Mouse (Mus musculus) heart, embryonic 12.5 days (tissue): ENCODE results near the gene Grip1. TPM values are rescaled to one million over a fixed set of nuclear protein-coding genes. Genes with fewer than 3 reads are reported as not detected.
A peak's percentile ranks its signal among the peaks of the same experiment; 100 is the strongest.

Source experiments
- ATAC-seq: fragments of 200-750 bp; cut with Nextera tagmentation; 2 replicates; pipeline ENCODE4 v1.8.0; 2017; ENCODE audit warnings: moderate TSS enrichment, moderate library complexity; ENCODE audit not compliant: insufficient number of reproducible peaks, low FRiP score
- H3K27ac ChIP-seq: fragments of 300-500 bp; sonication (generic); 2 replicates; pipeline ENCODE4 v1.5.1; 2016; ENCODE audit warnings: mild to moderate bottlenecking, moderate library complexity; ENCODE audit not compliant: poor library complexity, severe bottlenecking
- H3K27me3 ChIP-seq: fragments of 300-500 bp; sonication (generic); replicated peaks from 2 replicates; pipeline ENCODE4 v1.6.1; 2016; ENCODE audit warnings: mild to moderate bottlenecking, moderate library complexity
- H3K36me3 ChIP-seq: fragments of 300-500 bp; sonication (generic); 2 replicates; pipeline ENCODE4 v1.6.1; 2016; ENCODE audit warnings: mild to moderate bottlenecking, moderate library complexity
- H3K4me1 ChIP-seq: fragments of 300-500 bp; sonication (generic); replicated peaks from 2 replicates; pipeline ENCODE4 v1.6.1; 2016; ENCODE audit warnings: mild to moderate bottlenecking
- H3K4me2 ChIP-seq: fragments of 300-500 bp; sonication (generic); 2 replicates; pipeline ENCODE4 v1.6.1; 2016; ENCODE audit warnings: mild to moderate bottlenecking, moderate library complexity
- H3K4me3 ChIP-seq: fragments of 300-500 bp; sonication (generic); 2 replicates; pipeline ENCODE4 v1.5.1; 2016; ENCODE audit warnings: mild to moderate bottlenecking
- H3K9ac ChIP-seq: fragments of 300-500 bp; sonication (generic); 2 replicates; pipeline ENCODE4 v1.6.1; 2016; ENCODE audit warnings: mild to moderate bottlenecking, moderate library complexity
- H3K9me3 ChIP-seq: fragments of 300-500 bp; sonication (generic); replicated peaks from 2 replicates; pipeline ENCODE4 v1.6.1; 2016; ENCODE audit warnings: mild to moderate bottlenecking, moderate library complexity
- WGBS: fragments of 180-500 bp; shearing (Covaris S2); methylation state at CpG from one replicate; pipeline ENCODE4 v1.1.7; 2016; 5-methylcytosine and 5-hydroxymethylcytosine counted together
- polyA plus RNA-seq: library from polyadenylated mRNA; unstranded; fragments of >200 nt; fragmentation: Nextera tagmentation; extraction: Ambion mirVana; gene quantifications from 2 replicates; pipeline ENCODE4 v1.2.1, GENCODE M21; 2016

Gene Grip1
- polyA plus RNA-seq, 1 experiment from 2014 or later = 3.1 TPM

GRCm38 (mm10) chr10:120060579-120061237, 607.1 kb downstream of the Grip1 start:
- no peak overlapping the region for H3K4me3 ChIP-seq
- no peaks in the 10 kb centered on the region for H3K27me3 ChIP-seq
- no peak for ATAC-seq
- H3K9ac ChIP-seq = no peak overlapping the region
- no peak overlapping the region for H3K27ac ChIP-seq
- peaks cover 33% of the 10 kb centered on the region for H3K4me1 ChIP-seq
- peaks cover 9% of the 10 kb centered on the region; the same call in 1 of the 2 replicates for H3K36me3 ChIP-seq
- H3K9me3 ChIP-seq = peaks cover 9% of the 10 kb centered on the region
- WGBS = 31% methylated on average over 10 of the region's 10 CpGs
- H3K4me2 ChIP-seq = peak overlapping the region; percentile 47

GRCm38 (mm10) chr10:120061238-120062130, 607.9 kb downstream of the Grip1 start:
- peak overlapping the region; percentile 47 for H3K4me2 ChIP-seq
- peaks cover 9% of the 10 kb centered on the region for H3K9me3 ChIP-seq
- no peak overlapping the region; the same call in 1 of the 2 replicates for H3K27ac ChIP-seq
- no peak overlapping the region for H3K9ac ChIP-seq
- peak overlapping the region; percentile 3; the same call in 1 of the 2 replicates for H3K4me3 ChIP-seq
- H3K27me3 ChIP-seq = no peaks in the 10 kb centered on the region
- H3K36me3 ChIP-seq = peaks cover 9% of the 10 kb centered on the region; the same call in 1 of the 2 replicates
- H3K4me1 ChIP-seq = peaks cover 33% of the 10 kb centered on the region
- ATAC-seq = 0 out of 2 replicates have a peak, but pooled peaks have one; percentile 42
- WGBS = 63% methylated on average over 24 of the region's 24 CpGs

GRCm38 (mm10) chr10:120064424-120064823, 610.8 kb downstream of the Grip1 start:
- no peak overlapping the region for H3K4me3 ChIP-seq
- peaks cover 33% of the 10 kb centered on the region for H3K4me1 ChIP-seq
- H3K4me2 ChIP-seq = no peak overlapping the region
- H3K36me3 ChIP-seq = no peaks in the 10 kb centered on the region
- no peaks in the 10 kb centered on the region for H3K9me3 ChIP-seq
- ATAC-seq = no peak
- no peak overlapping the region for H3K9ac ChIP-seq
- WGBS = 25% methylated on average over 5 of the region's 5 CpGs
- H3K27ac ChIP-seq = no peak overlapping the region
- H3K27me3 ChIP-seq = no peaks in the 10 kb centered on the region

- Histone ChIP-seq H3K27me3 (no peaks in the 10 kb centered on the region), H3K9ac (no peak overlapping the region), H3K9me3 (no peaks in the 10 kb centered on the region), H3K4me3 (no peak overlapping the region), H3K27ac (no peak overlapping the region), H3K4me1 (peaks cover 17% of the 10 kb centered on the region), H3K36me3 (no peaks in the 10 kb centered on the region), H3K4me2 (no peak overlapping the region)
- 90% methylated on average over 10 of the region's 10 CpGs for WGBS
- ATAC-seq = no peak
These were observed 612.7 kb downstream of the Grip1 start for GRCm38 (mm10) chr10:120066319-120066718.

GRCm38 (mm10) chr10:120077850-120078249, 624.2 kb downstream of the Grip1 start:
- Histone ChIP-seq H3K36me3 (0 out of 2 replicates have a peak, but pooled peaks cover 8% of the 10 kb centered on the region), H3K9ac (no peak overlapping the region), H3K27ac (no peak overlapping the region), H3K27me3 (no peaks in the 10 kb centered on the region), H3K4me1 (no peaks in the 10 kb centered on the region), H3K9me3 (no peaks in the 10 kb centered on the region), H3K4me3 (no peak overlapping the region), H3K4me2 (no peak overlapping the region)
- 60% methylated on average over 3 of the region's 3 CpGs for WGBS
- no peak for ATAC-seq

GRCm38 (mm10) chr10:120092548-120092947, 638.9 kb downstream of the Grip1 start:
- Histone ChIP-seq H3K9ac (no peak overlapping the region), H3K4me2 (no peak overlapping the region), H3K9me3 (no peaks in the 10 kb centered on the region), H3K4me3 (no peak overlapping the region), H3K27ac (no peak overlapping the region), H3K4me1 (no peaks in the 10 kb centered on the region), H3K27me3 (no peaks in the 10 kb centered on the region), H3K36me3 (peaks cover 84% of the 10 kb centered on the region)
- WGBS = 85% methylated on average over 12 of the region's 12 CpGs
- ATAC-seq = no peak

- H3K27ac ChIP-seq = no peak overlapping the region
- H3K9ac ChIP-seq = no peak overlapping the region
- no peak for ATAC-seq
- peaks cover 68% of the 10 kb centered on the region for H3K36me3 ChIP-seq
- H3K4me3 ChIP-seq = no peak overlapping the region
- no peaks in the 10 kb centered on the region for H3K9me3 ChIP-seq
- 89% methylated on average over 9 of the region's 9 CpGs for WGBS
- no peaks in the 10 kb centered on the region for H3K4me1 ChIP-seq
- H3K4me2 ChIP-seq = no peak overlapping the region
- H3K27me3 ChIP-seq = no peaks in the 10 kb centered on the region
These were observed 641.5 kb downstream of the Grip1 start for GRCm38 (mm10) chr10:120095136-120095535.

GRCm38 (mm10) chr10:120095716-120096115, 642.1 kb downstream of the Grip1 start:
- no peak overlapping the region for H3K27ac ChIP-seq
- H3K4me3 ChIP-seq = no peak overlapping the region
- no peak for ATAC-seq
- no peak overlapping the region for H3K4me2 ChIP-seq
- H3K4me1 ChIP-seq = no peaks in the 10 kb centered on the region
- peaks cover 69% of the 10 kb centered on the region for H3K36me3 ChIP-seq
- 93% methylated on average over 5 of the region's 5 CpGs for WGBS
- no peaks in the 10 kb centered on the region for H3K27me3 ChIP-seq
- H3K9me3 ChIP-seq = no peaks in the 10 kb centered on the region
- no peak overlapping the region for H3K9ac ChIP-seq

GRCm38 (mm10) chr10:120097564-120097963, 643.9 kb downstream of the Grip1 start:
- Histone ChIP-seq H3K4me3 (no peak overlapping the region), H3K36me3 (peaks cover 62% of the 10 kb centered on the region), H3K27me3 (no peaks in the 10 kb centered on the region), H3K4me1 (no peaks in the 10 kb centered on the region), H3K27ac (no peak overlapping the region), H3K9ac (no peak overlapping the region), H3K4me2 (no peak overlapping the region), H3K9me3 (no peaks in the 10 kb centered on the region)
- ATAC-seq = no peak
- WGBS = 86% methylated on average over 5 of the region's 5 CpGs

GRCm38 (mm10) chr10:120100806-120101205, 647.2 kb downstream of the Grip1 start:
- 95% methylated on average over 1 of the region's 1 CpGs for WGBS
- ATAC-seq = no peak
- H3K4me2 ChIP-seq = no peak overlapping the region

GRCm38 (mm10) chr10:120111691-120112319, 658.2 kb downstream of the Grip1 start:
- no peaks in the 10 kb centered on the region for H3K27me3 ChIP-seq
- 75% methylated on average over 3 of the region's 3 CpGs for WGBS
- ATAC-seq = no peak
- H3K36me3 ChIP-seq = peaks cover 14% of the 10 kb centered on the region
- peaks cover 4% of the 10 kb centered on the region; the same call in 1 of the 2 replicates for H3K4me1 ChIP-seq
- H3K27ac ChIP-seq = peak overlapping the region; percentile 86; the same call in 1 of the 2 replicates
- H3K9me3 ChIP-seq = no peaks in the 10 kb centered on the region
- peak overlapping the region; percentile 77 for H3K4me3 ChIP-seq
- H3K4me2 ChIP-seq = peak overlapping the region; percentile 78
- peak overlapping the region; percentile 77 for H3K9ac ChIP-seq

More at GRCm38 (mm10) chr10:120100806-120101205, 647.2 kb downstream of the Grip1 start:
- Histone ChIP-seq H3K4me3 (no peak overlapping the region), H3K36me3 (peaks cover 61% of the 10 kb centered on the region), H3K9ac (no peak overlapping the region), H3K27me3 (no peaks in the 10 kb centered on the region), H3K4me1 (0 out of 2 replicates have a peak, but pooled peaks cover 8% of the 10 kb centered on the region), H3K9me3 (no peaks in the 10 kb centered on the region), H3K27ac (no peak overlapping the region)
